Mouse (Mus musculus): ENCODE measurements around the gene Timp3. TPM values are rescaled to one million over a fixed set of nuclear protein-coding genes. Genes with fewer than 3 reads are reported as not detected.

Timp3 gene
- polyA plus RNA-seq, 1 experiment from 2014 or later = 66.4 TPM

GRCm38 (mm10) chr10:86313448-86313847 lies 13.3 kb downstream of the Timp3 start:
- no peak overlapping the region for H3K4me2 ChIP-seq (replicated peaks)
- ATAC-seq (ENCODE audit: insufficient number of reproducible peaks, insufficient read depth, low FRiP score, low TSS enrichment) = no peak
- H3K27me3 ChIP-seq = no peaks in the 10 kb centered on the region
- H3K27ac ChIP-seq = no peak overlapping the region
- no peaks in the 10 kb centered on the region for H3K36me3 ChIP-seq
- WGBS = 81% methylated on average over 1 of the region's 1 CpGs
- H3K9me3 ChIP-seq = no peaks in the 10 kb centered on the region
- no peak overlapping the region for H3K9ac ChIP-seq
- H3K4me3 ChIP-seq = no peak overlapping the region
- H3K4me1 ChIP-seq = peaks cover 3% of the 10 kb centered on the region; the same call in 1 of the 2 replicates

GRCm38 (mm10) chr10:86315513-86315912 lies 15.3 kb downstream of the Timp3 start:
- ATAC-seq (ENCODE audit: insufficient number of reproducible peaks, insufficient read depth, low FRiP score, low TSS enrichment) = no peak
- Histone ChIP-seq H3K36me3 (no peaks in the 10 kb centered on the region), H3K4me1 (peaks cover 3% of the 10 kb centered on the region; the same call in 1 of the 2 replicates), H3K4me3 (no peak overlapping the region), H3K27me3 (no peaks in the 10 kb centered on the region), H3K27ac (0 out of 2 replicates have a peak overlapping the region, but pooled peaks have one; percentile 2), H3K9me3 (no peaks in the 10 kb centered on the region), H3K4me2 (replicated peaks) (no peak overlapping the region), H3K9ac (no peak overlapping the region)
- 40% methylated on average over 3 of the region's 3 CpGs for WGBS

GRCm38 (mm10) chr10:86317633-86318032 lies 17.5 kb downstream of the Timp3 start:
- Histone ChIP-seq H3K9me3 (no peaks in the 10 kb centered on the region), H3K36me3 (no peaks in the 10 kb centered on the region), H3K27ac (no peak overlapping the region), H3K4me1 (peaks cover 18% of the 10 kb centered on the region), H3K27me3 (no peaks in the 10 kb centered on the region), H3K4me2 (replicated peaks) (no peak overlapping the region), H3K4me3 (no peak overlapping the region), H3K9ac (no peak overlapping the region)
- WGBS = 82% methylated on average over 7 of the region's 7 CpGs
- no peak for ATAC-seq (ENCODE audit: insufficient number of reproducible peaks, insufficient read depth, low FRiP score, low TSS enrichment)

- H3K4me3 ChIP-seq = no peak overlapping the region
- no peak overlapping the region for H3K9ac ChIP-seq
- peaks cover 18% of the 10 kb centered on the region for H3K4me1 ChIP-seq
- no peak overlapping the region for H3K27ac ChIP-seq
- WGBS = 86% methylated on average over 5 of the region's 5 CpGs
- H3K9me3 ChIP-seq = no peaks in the 10 kb centered on the region
- H3K4me2 ChIP-seq (replicated peaks) = no peak overlapping the region
- H3K36me3 ChIP-seq = no peaks in the 10 kb centered on the region
- ATAC-seq (ENCODE audit: insufficient number of reproducible peaks, insufficient read depth, low FRiP score, low TSS enrichment) = no peak
- H3K27me3 ChIP-seq = no peaks in the 10 kb centered on the region
Measured at GRCm38 (mm10) chr10:86318552-86319140, 18.5 kb downstream of the Timp3 start.

GRCm38 (mm10) chr10:86319526-86319925 lies 19.4 kb downstream of the Timp3 start:
- Histone ChIP-seq H3K9me3 (no peaks in the 10 kb centered on the region), H3K27ac (no peak overlapping the region), H3K4me1 (peaks cover 18% of the 10 kb centered on the region), H3K9ac (no peak overlapping the region), H3K4me3 (no peak overlapping the region), H3K36me3 (no peaks in the 10 kb centered on the region), H3K4me2 (replicated peaks) (no peak overlapping the region), H3K27me3 (no peaks in the 10 kb centered on the region)
- no peak for ATAC-seq (ENCODE audit: insufficient number of reproducible peaks, insufficient read depth, low FRiP score, low TSS enrichment)
- WGBS = 31% methylated on average over 3 of the region's 3 CpGs

- H3K9ac ChIP-seq = no peak overlapping the region
- peaks cover 18% of the 10 kb centered on the region for H3K4me1 ChIP-seq
- no peak overlapping the region for H3K27ac ChIP-seq
- no peaks in the 10 kb centered on the region for H3K9me3 ChIP-seq
- no peak overlapping the region for H3K4me3 ChIP-seq
- no peak overlapping the region for H3K4me2 ChIP-seq (replicated peaks)
- ATAC-seq (ENCODE audit: insufficient number of reproducible peaks, insufficient read depth, low FRiP score, low TSS enrichment) = no peak
- no peaks in the 10 kb centered on the region for H3K27me3 ChIP-seq
- WGBS = 89% methylated on average over 5 of the region's 5 CpGs
- no peaks in the 10 kb centered on the region for H3K36me3 ChIP-seq
Measured at GRCm38 (mm10) chr10:86320204-86320603, 20.0 kb downstream of the Timp3 start.

- no peak for ATAC-seq (ENCODE audit: insufficient number of reproducible peaks, insufficient read depth, low FRiP score, low TSS enrichment)
- Histone ChIP-seq H3K27ac (no peak overlapping the region), H3K36me3 (no peaks in the 10 kb centered on the region), H3K9ac (no peak overlapping the region), H3K27me3 (no peaks in the 10 kb centered on the region), H3K4me3 (no peak overlapping the region), H3K4me1 (peaks cover 15% of the 10 kb centered on the region), H3K9me3 (no peaks in the 10 kb centered on the region), H3K4me2 (replicated peaks) (no peak overlapping the region)
- 77% methylated on average over 8 of the region's 8 CpGs for WGBS
Measured at GRCm38 (mm10) chr10:86321194-86321593, 21.0 kb downstream of the Timp3 start.

GRCm38 (mm10) chr10:86322006-86322405 lies 21.8 kb downstream of the Timp3 start:
- no peaks in the 10 kb centered on the region for H3K27me3 ChIP-seq
- H3K27ac ChIP-seq = no peak overlapping the region
- ATAC-seq (ENCODE audit: insufficient number of reproducible peaks, insufficient read depth, low FRiP score, low TSS enrichment) = no peak
- H3K9ac ChIP-seq = no peak overlapping the region
- H3K9me3 ChIP-seq = no peaks in the 10 kb centered on the region
- H3K4me1 ChIP-seq = peaks cover 15% of the 10 kb centered on the region
- 10% methylated on average over 1 of the region's 1 CpGs for WGBS
- no peak overlapping the region for H3K4me2 ChIP-seq (replicated peaks)
- no peak overlapping the region for H3K4me3 ChIP-seq
- H3K36me3 ChIP-seq = no peaks in the 10 kb centered on the region

- Histone ChIP-seq H3K9ac (no peak overlapping the region), H3K36me3 (no peaks in the 10 kb centered on the region), H3K4me3 (no peak overlapping the region), H3K4me1 (peaks cover 15% of the 10 kb centered on the region), H3K27me3 (no peaks in the 10 kb centered on the region), H3K27ac (no peak overlapping the region), H3K4me2 (replicated peaks) (no peak overlapping the region), H3K9me3 (no peaks in the 10 kb centered on the region)
- WGBS = 76% methylated on average over 4 of the region's 4 CpGs
- ATAC-seq (ENCODE audit: insufficient number of reproducible peaks, insufficient read depth, low FRiP score, low TSS enrichment) = no peak
Measured at GRCm38 (mm10) chr10:86323275-86323994, 23.3 kb downstream of the Timp3 start.

GRCm38 (mm10) chr10:86325272-86325671 lies 25.1 kb downstream of the Timp3 start:
- Histone ChIP-seq H3K27me3 (no peaks in the 10 kb centered on the region), H3K9me3 (no peaks in the 10 kb centered on the region), H3K4me3 (no peak overlapping the region), H3K36me3 (no peaks in the 10 kb centered on the region), H3K27ac (no peak overlapping the region), H3K4me1 (peaks cover 15% of the 10 kb centered on the region), H3K4me2 (replicated peaks) (no peak overlapping the region), H3K9ac (no peak overlapping the region)
- WGBS = 21% methylated on average over 6 of the region's 6 CpGs
- no peak for ATAC-seq (ENCODE audit: insufficient number of reproducible peaks, insufficient read depth, low FRiP score, low TSS enrichment)

GRCm38 (mm10) chr10:86328143-86328542 lies 28.0 kb downstream of the Timp3 start:
- H3K4me1 ChIP-seq = peaks cover 15% of the 10 kb centered on the region

GRCm38 (mm10) chr10:86328691-86329090 lies 28.5 kb downstream of the Timp3 start:
- no peaks in the 10 kb centered on the region for H3K36me3 ChIP-seq
- no peak overlapping the region for H3K9ac ChIP-seq
- no peaks in the 10 kb centered on the region for H3K27me3 ChIP-seq
- H3K4me1 ChIP-seq = peaks cover 15% of the 10 kb centered on the region
- no peak for ATAC-seq (ENCODE audit: insufficient number of reproducible peaks, insufficient read depth, low FRiP score, low TSS enrichment)
- no peaks in the 10 kb centered on the region for H3K9me3 ChIP-seq
- WGBS = 68% methylated on average over 2 of the region's 2 CpGs
- no peak overlapping the region for H3K27ac ChIP-seq
- no peak overlapping the region for H3K4me2 ChIP-seq (replicated peaks)
- H3K4me3 ChIP-seq = no peak overlapping the region

More at GRCm38 (mm10) chr10:86328143-86328542, 28.0 kb downstream of the Timp3 start:
- Histone ChIP-seq H3K27me3 (no peaks in the 10 kb centered on the region), H3K9ac (no peak overlapping the region), H3K4me2 (replicated peaks) (no peak overlapping the region), H3K36me3 (no peaks in the 10 kb centered on the region), H3K9me3 (no peaks in the 10 kb centered on the region), H3K4me3 (no peak overlapping the region), H3K27ac (no peak overlapping the region)
- no peak for ATAC-seq (ENCODE audit: insufficient number of reproducible peaks, insufficient read depth, low FRiP score, low TSS enrichment)
- 47% methylated on average over 4 of the region's 4 CpGs for WGBS
